Mouse (Mus musculus): Measurements from ENCODE around the gene Kin. TPM values are rescaled to one million over a fixed set of nuclear protein-coding genes. Genes with fewer than 3 reads are reported as not detected.

Kin gene
- polyA plus RNA-seq, 1 experiment from 2014 or later: 28.3 TPM

DNA sequence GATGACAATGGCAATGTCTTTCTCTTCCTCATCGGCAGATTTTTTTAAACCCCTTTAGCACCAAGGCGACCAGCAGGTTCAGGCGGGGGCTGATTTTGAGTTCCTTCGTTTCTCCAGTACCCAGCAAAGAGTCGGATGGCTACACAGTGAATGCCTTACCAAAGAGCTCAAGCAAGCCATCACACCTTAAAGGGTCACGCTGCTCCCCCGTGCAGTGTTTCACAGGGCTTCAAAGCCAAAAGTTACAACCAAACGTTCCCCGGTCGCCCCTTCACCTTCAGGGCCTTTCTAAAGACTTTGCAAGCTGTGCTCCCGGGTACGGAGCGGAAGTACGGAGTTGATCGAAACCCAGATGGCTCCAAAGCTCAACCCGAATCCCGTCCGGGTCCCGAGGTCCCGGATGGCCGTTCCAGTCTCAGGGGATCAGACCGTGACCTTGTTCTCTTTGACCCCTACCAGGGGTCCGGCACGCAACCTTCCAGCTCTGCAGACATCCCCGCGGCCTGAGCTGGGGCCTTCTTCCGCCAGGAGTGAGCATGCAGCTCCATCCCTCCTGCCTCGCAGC lies 566 bp upstream of the Kin start:
- WGBS: under 1% methylated on average over 28 of the region's 28 CpGs
- Histone ChIP-seq H3K9ac (ENCODE audit: low read depth, low read length) (peak overlapping the region; percentile 99), H3K9me3 (replicated peaks; ENCODE audit: low read length) (no peaks in the 10 kb centered on the region), H3K27ac (peak overlapping the region; percentile 97), H3K27me3 (ENCODE audit: insufficient read depth, low read length) (no peaks in the 10 kb centered on the region), H3K4me2 (ENCODE audit: low read length) (peak overlapping the region; percentile 74), H3K4me3 (replicated peaks; ENCODE audit: low read depth, low read length) (peak overlapping the region; percentile 83), H3K4me1 (replicated peaks; ENCODE audit: insufficient read depth, low read length) (peaks cover 18% of the 10 kb centered on the region; the same call in 1 of the 2 replicates), H3K36me3 (ENCODE audit: insufficient read depth, low read length) (0 out of 2 replicates have a peak, but pooled peaks cover 2% of the 10 kb centered on the region)
- DNase-seq (ENCODE audit: low spot score) (peak; percentile 73), ATAC-seq (replicated peaks; ENCODE audit: low FRiP score, low read depth) (peak; percentile 84)
- TF ChIP-seq CTCF (IDR thresholded peaks at IDR 0.05; ENCODE audit: low read depth): no peak

DNA sequence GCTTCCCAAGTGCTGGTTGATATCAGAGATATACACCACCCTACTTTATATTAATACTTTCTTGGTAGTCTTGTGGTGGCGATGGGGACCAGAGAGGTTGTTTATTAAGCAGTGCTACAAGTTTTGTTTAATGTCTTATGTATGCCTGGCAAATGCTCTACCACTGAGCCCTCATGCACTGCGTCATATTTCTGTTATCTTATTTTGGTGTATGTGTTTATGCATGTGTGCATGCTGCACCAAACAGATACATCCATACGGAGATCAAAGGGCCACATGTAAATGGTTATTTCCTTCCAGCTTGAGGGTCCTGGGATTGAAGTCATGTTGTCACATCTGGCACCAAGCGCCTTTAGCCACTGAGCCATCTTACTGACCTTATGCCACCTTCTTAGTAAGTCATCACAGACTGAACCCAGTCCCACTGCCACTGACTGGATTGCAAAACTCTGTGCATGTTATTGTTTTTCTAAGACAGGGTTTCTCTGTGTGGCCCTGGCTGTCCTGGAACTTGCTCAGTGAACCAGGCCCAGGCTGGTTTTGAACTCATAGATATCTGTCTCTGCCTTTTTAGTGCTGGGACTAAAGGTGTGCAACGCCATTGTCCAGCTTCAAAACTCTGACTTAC lies 1.2 kb downstream of the Kin start:
- 86% methylated on average over 5 of the region's 5 CpGs for WGBS
- H3K4me2 ChIP-seq (ENCODE audit: low read length): peak overlapping the region; percentile 72
- no peak for TF ChIP-seq CTCF (IDR thresholded peaks at IDR 0.05; ENCODE audit: low read depth)
- ATAC-seq (replicated peaks; ENCODE audit: low FRiP score, low read depth): no peak
- no peak for DNase-seq (ENCODE audit: low spot score)
- H3K27me3 ChIP-seq (ENCODE audit: insufficient read depth, low read length): no peaks in the 10 kb centered on the region
- H3K9me3 ChIP-seq (replicated peaks; ENCODE audit: low read length): no peaks in the 10 kb centered on the region
- no peak overlapping the region for H3K9ac ChIP-seq (ENCODE audit: low read depth, low read length)
- H3K4me3 ChIP-seq (replicated peaks; ENCODE audit: low read depth, low read length): peak overlapping the region; percentile 83
- no peak overlapping the region for H3K27ac ChIP-seq
- H3K4me1 ChIP-seq (replicated peaks; ENCODE audit: insufficient read depth, low read length): peaks cover 18% of the 10 kb centered on the region; the same call in 1 of the 2 replicates
- 0 out of 2 replicates have a peak, but pooled peaks cover 6% of the 10 kb centered on the region for H3K36me3 ChIP-seq (ENCODE audit: insufficient read depth, low read length)

GRCm38 (mm10) chr2:10082737-10083136 lies 2.3 kb downstream of the Kin start:
- H3K4me2 ChIP-seq (ENCODE audit: low read length): no peak overlapping the region

DNA sequence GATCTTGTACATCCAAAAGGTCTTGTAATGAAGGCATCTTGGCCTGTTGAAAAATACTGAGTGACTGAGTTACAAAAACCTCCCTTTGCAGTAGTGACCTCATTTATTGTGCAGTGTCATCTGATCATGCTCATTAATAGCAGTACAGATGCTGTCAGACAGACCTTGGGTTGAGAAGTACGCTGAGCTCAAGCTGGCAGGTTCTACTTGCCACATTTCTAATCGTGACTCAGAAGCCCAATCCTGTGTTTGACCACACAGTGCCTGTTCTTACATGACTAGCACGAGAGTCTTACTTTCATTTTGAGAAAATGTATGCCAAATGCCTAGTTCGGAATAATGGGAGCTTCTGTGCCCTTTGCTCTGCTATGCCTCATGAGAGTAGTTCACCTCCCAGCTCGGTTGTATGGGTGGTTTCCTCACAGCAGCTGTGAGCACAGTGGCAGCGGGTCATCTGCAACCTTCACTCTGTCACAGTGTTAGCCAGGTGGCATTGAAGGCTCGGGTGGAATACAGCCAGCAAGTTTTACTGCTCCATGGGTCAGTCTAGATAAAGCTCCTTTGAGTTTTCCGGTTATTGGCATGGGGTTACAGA lies 7.0 kb downstream of the Kin start:
- Histone ChIP-seq H3K9ac (ENCODE audit: low read depth, low read length) (no peak overlapping the region), H3K4me3 (replicated peaks; ENCODE audit: low read depth, low read length) (no peak overlapping the region), H3K27ac (no peak overlapping the region), H3K36me3 (ENCODE audit: insufficient read depth, low read length) (peaks cover 33% of the 10 kb centered on the region), H3K27me3 (ENCODE audit: insufficient read depth, low read length) (no peaks in the 10 kb centered on the region), H3K9me3 (replicated peaks; ENCODE audit: low read length) (no peaks in the 10 kb centered on the region), H3K4me2 (ENCODE audit: low read length) (no peak overlapping the region), H3K4me1 (replicated peaks; ENCODE audit: insufficient read depth, low read length) (no peaks in the 10 kb centered on the region)
- ATAC-seq (replicated peaks; ENCODE audit: low FRiP score, low read depth): no peak
- TF ChIP-seq CTCF (IDR thresholded peaks at IDR 0.05; ENCODE audit: low read depth): no peak
- no peak for DNase-seq (ENCODE audit: low spot score)
- 77% methylated on average over 8 of the region's 8 CpGs for WGBS

More at GRCm38 (mm10) chr2:10082737-10083136, 2.3 kb downstream of the Kin start:
- Histone ChIP-seq H3K4me1 (replicated peaks; ENCODE audit: insufficient read depth, low read length) (peaks cover 18% of the 10 kb centered on the region; the same call in 1 of the 2 replicates), H3K27ac (no peak overlapping the region), H3K9me3 (replicated peaks; ENCODE audit: low read length) (no peaks in the 10 kb centered on the region), H3K36me3 (ENCODE audit: insufficient read depth, low read length) (0 out of 2 replicates have a peak, but pooled peaks cover 6% of the 10 kb centered on the region), H3K4me3 (replicated peaks; ENCODE audit: low read depth, low read length) (no peak overlapping the region), H3K9ac (ENCODE audit: low read depth, low read length) (no peak overlapping the region), H3K27me3 (ENCODE audit: insufficient read depth, low read length) (no peaks in the 10 kb centered on the region)
- no peak for ATAC-seq (replicated peaks; ENCODE audit: low FRiP score, low read depth)
- no peak for TF ChIP-seq CTCF (IDR thresholded peaks at IDR 0.05; ENCODE audit: low read depth)
- whole genome bisulfite sequencing: 35% methylated on average over 1 of the region's 1 CpGs
- no peak for DNase-seq (ENCODE audit: low spot score)

DNA sequence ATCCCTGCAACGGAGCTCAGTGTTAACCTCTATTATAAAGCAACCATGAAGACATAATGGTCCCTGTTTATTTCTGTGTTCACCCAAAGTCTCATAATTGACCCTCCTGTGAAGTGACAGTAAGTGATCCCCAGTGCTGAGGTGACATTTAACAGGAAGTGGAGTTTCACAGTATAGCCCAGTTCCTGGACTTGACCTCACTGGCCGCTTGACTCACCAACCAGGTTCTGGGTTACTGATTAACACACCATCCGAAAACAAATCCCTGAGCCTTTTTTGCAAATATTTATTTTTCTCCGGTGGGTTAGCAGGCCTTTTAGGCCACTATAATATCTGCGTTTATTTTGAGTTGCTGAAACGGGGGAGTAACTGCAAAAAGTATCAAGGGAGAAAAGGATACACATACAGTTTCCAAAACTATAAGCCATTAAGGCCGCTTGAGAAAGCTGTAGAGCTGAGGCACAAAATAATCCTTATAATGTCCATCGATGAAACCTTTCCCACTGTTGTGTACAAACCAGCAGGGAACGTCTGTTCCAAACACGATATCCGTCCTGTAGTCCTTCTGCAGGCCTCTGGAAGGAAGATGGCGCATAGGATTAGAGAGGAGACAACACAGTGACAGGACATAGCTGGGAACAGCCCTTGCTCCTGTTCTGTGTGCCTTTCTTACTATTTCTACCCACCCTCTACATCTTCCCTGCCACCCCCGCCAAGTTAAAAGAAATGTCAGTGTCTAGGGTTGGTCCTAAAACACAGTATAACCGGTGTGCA lies 14.1 kb downstream of the Kin start:
- no peak overlapping the region for H3K9ac ChIP-seq (ENCODE audit: low read depth, low read length)
- TF ChIP-seq CTCF (IDR thresholded peaks at IDR 0.05; ENCODE audit: low read depth): no peak
- no peaks in the 10 kb centered on the region for H3K4me1 ChIP-seq (replicated peaks; ENCODE audit: insufficient read depth, low read length)
- ATAC-seq (replicated peaks; ENCODE audit: low FRiP score, low read depth): 0 out of 2 replicates have a peak, but pooled peaks have one; percentile 46
- H3K4me3 ChIP-seq (replicated peaks; ENCODE audit: low read depth, low read length): no peak overlapping the region
- no peak for DNase-seq (ENCODE audit: low spot score)
- no peaks in the 10 kb centered on the region for H3K27me3 ChIP-seq (ENCODE audit: insufficient read depth, low read length)
- H3K4me2 ChIP-seq (ENCODE audit: low read length): no peak overlapping the region
- no peak overlapping the region for H3K27ac ChIP-seq
- H3K9me3 ChIP-seq (replicated peaks; ENCODE audit: low read length): no peaks in the 10 kb centered on the region
- WGBS: 71% methylated on average over 14 of the region's 14 CpGs
- H3K36me3 ChIP-seq (ENCODE audit: insufficient read depth, low read length): peaks cover 28% of the 10 kb centered on the region

DNA sequence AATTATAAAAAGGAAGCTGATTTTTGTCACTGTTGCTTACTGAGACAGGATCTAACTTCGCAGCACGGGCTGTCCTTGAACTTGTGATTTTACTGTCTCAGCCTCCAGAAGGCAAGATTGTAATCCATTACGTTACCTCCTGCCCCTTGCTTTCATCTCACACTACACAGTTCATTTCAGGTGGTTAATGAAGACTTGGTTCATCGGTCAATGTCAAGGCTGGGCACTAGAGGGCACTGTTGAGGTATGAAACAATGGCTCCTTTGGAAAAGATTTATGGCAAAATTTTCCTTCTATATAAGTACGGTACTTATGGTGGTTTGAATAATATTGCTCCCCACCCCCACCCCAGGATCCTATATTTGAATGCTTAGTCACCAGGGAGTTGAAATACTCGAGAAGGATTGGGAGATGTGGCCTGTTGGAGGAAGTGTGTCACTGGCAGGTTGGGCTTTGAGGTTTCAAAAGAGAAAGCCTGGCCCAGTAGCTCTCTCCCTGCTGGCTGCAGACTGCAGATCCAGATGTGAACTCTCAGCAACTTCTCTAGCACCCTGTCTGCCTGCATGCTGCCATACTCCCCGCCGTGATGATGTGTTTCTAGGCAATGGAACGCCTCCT lies 18.3 kb downstream of the Kin start:
- H3K4me3 ChIP-seq (replicated peaks; ENCODE audit: low read depth, low read length): no peak overlapping the region
- H3K4me2 ChIP-seq (ENCODE audit: low read length): no peak overlapping the region
- H3K9me3 ChIP-seq (replicated peaks; ENCODE audit: low read length): no peaks in the 10 kb centered on the region
- peak; percentile 76 for TF ChIP-seq CTCF (IDR thresholded peaks at IDR 0.05; ENCODE audit: low read depth)
- DNase-seq (ENCODE audit: low spot score) (peak; percentile 61), ATAC-seq (replicated peaks; ENCODE audit: low FRiP score, low read depth) (no peak)
- no peak overlapping the region for H3K27ac ChIP-seq
- H3K36me3 ChIP-seq (ENCODE audit: insufficient read depth, low read length): no peaks in the 10 kb centered on the region
- no peak overlapping the region for H3K9ac ChIP-seq (ENCODE audit: low read depth, low read length)
- WGBS: 35% methylated on average over 9 of the region's 9 CpGs
- H3K27me3 ChIP-seq (ENCODE audit: insufficient read depth, low read length): no peaks in the 10 kb centered on the region
- no peaks in the 10 kb centered on the region for H3K4me1 ChIP-seq (replicated peaks; ENCODE audit: insufficient read depth, low read length)
